Mouse (Mus musculus) layer of hippocampus, postnatal 36 days (tissue): ENCODE results near the gene Tnfsf18. TPM values are rescaled to one million over a fixed set of nuclear protein-coding genes. Genes with fewer than 3 reads are reported as not detected.
A peak's percentile ranks its signal among the peaks of the same experiment; 100 is the strongest.

Experiments
- DNase-seq, 2 experiments: peaks; one replicate each; pipeline ENCODE4 v3.0.0; 2022
- total RNA-seq, 2 experiments: library from RNA; stranded (reverse); gene quantifications; 2 replicates each; pipeline ENCODE4 v1.2.3; 2021

Tnfsf18 gene
- not detected for total RNA-seq

DNA sequence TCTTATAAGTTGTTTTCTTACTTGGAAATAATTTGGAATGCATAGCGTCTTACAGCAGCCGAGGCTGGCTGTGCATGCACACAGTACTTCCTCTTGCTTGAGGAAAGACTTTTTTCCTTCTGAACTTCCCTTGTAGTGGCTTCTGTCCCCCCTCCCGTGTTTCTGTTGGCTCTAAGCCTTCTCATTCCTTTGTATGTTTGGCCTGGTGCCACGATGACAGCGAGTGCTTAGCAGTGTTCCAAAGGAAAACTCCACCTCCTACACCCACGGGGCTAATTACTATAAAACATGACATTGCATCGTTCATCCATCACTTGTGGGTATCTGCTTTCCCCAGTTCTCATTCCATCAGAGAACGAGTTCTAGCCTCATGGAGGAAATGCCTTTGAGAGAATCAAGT lies at the start of gene Tnfsf18:
Gene Tnfsf18 (plus strand): TSS at position 313 of the 400 bp plus-strand sequence.
- DNase-seq: peak; percentile 10 to 16

DNA sequence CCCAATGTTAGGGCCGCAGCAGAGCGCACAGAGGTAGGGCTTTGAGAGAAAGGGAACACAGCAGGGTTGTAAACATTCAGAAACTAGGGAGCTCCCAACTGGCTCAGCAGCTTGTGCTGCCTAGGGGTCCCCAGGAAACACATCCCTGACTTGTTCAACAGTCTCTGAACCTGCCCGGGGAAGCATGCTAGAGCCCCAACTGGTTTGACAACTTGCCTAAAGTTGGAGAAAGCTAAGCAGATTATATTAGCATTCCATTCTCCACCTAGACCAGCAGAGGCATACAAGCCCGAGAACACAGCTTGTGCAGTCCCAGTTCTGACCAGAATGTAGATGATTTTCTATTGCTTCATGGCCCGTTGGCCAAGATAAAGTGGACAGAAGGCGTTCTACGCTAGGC lies 49.6 kb upstream of the Tnfsf18 start:
- no peak for DNase-seq

DNA sequence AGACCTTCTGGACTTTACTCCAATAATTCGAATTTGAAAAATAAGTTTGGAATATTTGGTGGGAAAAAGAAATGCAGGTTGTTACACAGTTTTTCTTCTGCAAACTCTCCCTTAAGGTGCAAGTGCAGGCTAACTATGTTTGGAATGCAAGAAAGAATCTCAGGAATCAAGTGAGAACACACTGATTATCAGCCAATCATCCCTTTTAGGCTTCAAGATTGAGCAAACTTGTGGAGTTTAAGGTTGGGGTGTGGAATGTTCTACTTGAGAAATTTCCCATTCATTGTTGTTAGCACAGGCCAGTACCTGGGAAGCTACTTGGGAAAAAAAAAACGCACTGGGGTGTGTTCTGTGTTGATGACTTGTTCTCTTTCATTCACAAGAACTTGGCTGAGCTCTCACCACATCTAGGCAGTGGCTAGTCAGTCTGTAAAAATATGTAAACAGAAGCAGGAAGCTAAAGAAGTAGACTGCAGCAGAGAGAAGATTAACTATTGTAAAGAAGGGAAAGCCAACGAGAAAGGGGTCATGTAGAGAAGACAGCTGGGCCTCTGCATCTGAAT lies 42.7 kb upstream of the Tnfsf18 start:
- no peak for DNase-seq

DNA sequence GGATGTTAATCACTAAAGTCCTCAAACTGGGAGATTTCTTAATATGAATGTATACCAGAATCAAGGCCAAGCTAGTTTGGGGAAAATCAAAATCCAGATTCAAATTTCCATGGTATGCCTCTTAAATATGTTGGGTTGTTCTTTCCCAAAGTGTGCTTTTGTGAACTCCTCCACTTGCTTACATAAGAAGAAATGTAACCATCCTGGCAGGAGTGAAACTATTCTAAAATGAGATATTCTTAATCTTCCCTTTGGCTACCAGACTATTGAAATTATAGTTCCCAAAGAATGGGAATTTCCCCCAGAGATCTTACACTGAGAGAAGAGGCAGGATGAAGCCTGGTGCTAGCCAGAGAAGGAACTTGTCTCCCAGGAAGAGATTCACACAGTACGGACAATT lies 42.2 kb upstream of the Tnfsf18 start:
- no peak for DNase-seq

DNA sequence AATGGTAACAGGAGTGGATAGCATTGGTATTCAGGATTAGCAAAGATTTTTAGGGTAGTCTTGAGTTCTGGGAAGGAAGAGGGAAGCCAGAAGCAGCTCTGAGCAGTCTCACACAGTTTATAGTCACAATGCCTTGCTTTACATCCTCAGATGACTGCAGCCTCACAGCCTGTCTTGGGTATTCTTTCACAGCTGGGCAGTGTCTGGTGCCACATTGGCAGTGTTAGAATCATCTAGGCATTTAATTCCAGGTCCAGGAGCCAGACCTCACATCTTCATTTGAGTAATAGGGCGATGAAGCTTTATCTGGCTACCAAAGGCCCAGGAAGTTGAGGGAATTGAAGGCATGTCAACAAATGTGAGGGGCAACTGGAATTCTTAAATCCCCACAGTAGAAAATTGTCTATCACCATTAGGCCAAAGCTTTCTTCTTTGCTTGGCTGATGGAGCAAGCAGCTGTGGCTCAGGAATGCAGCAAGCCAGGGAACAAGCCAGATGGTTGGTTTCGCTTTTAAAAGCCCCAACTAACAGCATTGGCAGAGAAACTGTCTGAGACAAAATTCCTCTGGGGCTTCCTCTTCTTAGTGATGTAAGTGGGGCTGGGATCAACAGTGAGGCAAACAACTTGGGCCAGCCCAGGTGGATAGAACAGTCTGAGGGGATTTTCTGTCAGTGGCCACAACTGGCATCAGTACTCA lies 30.9 kb upstream of the Tnfsf18 start:
- no peak for DNase-seq

DNA sequence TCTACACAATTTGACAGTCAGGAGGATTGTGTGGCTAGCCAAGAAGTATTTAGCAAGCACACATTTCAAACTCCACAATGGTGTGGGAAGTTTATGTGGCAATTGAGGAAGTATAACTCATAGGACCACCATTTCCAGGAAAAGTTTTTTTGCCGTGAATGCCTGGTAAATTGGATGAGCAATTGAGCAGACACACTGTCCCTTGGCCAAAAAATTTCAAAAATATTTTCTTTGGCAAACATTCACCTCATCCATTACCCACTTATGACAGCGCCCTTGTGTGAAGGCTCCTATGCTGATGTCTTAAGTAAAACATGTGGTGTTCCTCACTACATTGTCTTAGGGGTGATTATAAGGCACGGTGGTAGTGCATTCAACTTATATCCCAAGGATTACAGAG lies 17.2 kb upstream of the Tnfsf18 start:
- no peak for DNase-seq

- no peak for DNase-seq
Measured at GRCm38 (mm10) chr1:161479854-161480253, 14.6 kb upstream of the Tnfsf18 start.

- no peak for DNase-seq
Measured at GRCm38 (mm10) chr1:161482211-161482610, 12.2 kb upstream of the Tnfsf18 start.

GRCm38 (mm10) chr1:161487069-161487468 lies 7.4 kb upstream of the Tnfsf18 start:
- DNase-seq: no peak

DNA sequence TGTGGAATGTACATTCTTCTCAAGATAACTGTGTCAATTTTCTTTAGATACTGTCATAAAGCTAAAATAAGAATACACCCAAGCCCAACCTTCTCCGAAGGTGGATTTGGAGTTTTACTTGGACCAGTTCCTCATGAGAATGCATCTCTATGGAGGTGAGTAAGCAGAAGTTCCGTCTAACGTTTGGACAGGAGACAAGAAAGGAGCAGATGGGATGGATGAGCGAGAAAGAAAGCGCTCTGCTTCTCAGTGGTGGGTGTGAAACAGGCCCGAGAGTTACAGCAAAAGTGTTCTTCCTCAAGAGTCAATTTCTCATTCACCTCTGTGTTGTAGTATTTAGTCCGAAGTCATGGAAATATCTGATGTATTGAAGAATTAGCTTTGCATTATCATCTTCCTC lies 2.7 kb upstream of the Tnfsf18 start:
- no peak for DNase-seq

- no peak for DNase-seq
Measured at GRCm38 (mm10) chr1:161496866-161497645, 2.6 kb downstream of the Tnfsf18 start.

GRCm38 (mm10) chr1:161500114-161500810 lies 5.8 kb downstream of the Tnfsf18 start:
- no peak for DNase-seq

DNA sequence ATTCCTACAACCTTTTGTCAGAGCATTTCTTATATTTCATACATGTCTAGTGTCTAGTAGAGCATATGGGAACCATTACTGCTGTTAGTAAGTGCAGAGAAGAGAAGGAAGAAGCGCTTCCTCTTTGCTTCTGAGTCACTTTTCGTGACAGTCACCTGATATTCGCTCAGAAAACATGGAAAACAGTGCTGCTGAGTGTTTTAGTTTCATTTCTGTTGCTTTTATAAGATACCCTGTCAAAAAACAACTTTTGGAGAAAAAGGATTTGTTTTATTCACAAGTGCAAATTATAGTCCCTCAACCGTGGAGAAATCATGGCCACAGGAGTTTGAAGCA lies 6.3 kb downstream of the Tnfsf18 start:
- DNase-seq: no peak

- no peak for DNase-seq
Measured at GRCm38 (mm10) chr1:161506317-161506716, 11.9 kb downstream of the Tnfsf18 start.

- DNase-seq: no peak
Measured at GRCm38 (mm10) chr1:161507623-161508047, 13.2 kb downstream of the Tnfsf18 start.

DNA sequence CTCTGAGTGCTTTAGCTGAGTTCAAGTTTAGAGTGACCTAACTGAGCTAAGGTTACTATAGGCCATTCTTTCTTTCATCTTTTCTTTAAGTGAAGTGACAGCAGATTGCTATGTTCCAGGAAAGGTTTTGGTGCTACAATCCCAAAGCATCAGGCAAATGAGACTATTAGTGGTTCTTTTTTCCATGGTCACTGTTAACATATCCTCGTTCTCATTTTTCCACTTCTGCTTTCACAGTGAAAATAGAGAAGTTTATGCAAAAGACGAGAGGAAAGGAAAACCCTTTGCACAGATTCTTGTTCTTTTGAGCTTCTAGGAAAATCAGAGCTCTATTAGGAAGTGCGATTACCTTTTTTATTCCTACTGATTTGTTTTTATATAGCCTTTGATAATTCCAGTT lies 22.9 kb downstream of the Tnfsf18 start:
- no peak for DNase-seq

DNA sequence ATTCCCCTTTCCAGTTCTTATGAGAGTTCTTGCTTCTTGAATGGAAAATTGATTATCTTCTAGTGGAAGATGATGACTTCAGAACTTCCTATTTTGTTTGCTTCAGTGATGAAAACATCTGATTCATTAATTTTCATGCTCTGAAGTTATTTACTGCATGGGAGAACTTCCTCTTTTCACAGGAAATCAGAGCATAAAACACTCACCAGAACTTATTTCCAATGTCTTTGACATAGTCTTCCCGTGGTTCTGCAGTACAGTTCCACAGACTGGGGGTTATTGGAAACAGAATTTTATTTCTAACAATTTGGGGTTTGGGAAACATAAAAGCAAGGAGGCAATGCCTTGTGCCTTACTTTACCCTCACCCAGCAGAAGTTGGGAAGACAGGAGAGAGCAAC lies 25.8 kb downstream of the Tnfsf18 start:
- no peak for DNase-seq

- DNase-seq: no peak
Measured at GRCm38 (mm10) chr1:161528173-161528572, 33.7 kb downstream of the Tnfsf18 start.

GRCm38 (mm10) chr1:161550596-161551095 lies 56.2 kb downstream of the Tnfsf18 start:
- DNase-seq: no peak

DNA sequence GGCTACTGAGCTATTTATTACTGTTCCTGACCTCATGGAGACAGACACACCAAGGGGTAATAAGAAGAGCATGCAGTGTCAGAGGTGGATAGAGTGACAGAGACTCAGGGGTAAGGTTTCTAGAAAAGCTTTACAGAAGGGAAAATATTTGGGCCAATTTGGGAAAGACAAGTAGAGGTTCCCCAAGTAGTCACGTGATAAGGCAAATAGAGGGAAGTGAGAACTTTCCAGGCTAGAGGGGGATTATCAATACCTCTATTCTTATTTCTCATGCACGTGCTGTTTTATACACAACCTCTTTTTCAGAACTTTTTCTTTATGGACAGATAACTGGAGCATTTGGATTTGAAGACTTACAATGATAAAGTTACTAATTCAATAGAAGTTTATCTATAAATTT lies 57.6 kb downstream of the Tnfsf18 start:
- DNase-seq: no peak
